Mouse (Mus musculus) hindbrain, postnatal 0 days (tissue): Measurements from ENCODE around the gene Tmc8. TPM values are rescaled to one million over a fixed set of nuclear protein-coding genes. Genes with fewer than 3 reads are reported as not detected.
"Not testable (repeated sequence)": the region's sequence is repeated elsewhere in the genome, so short reads cannot be mapped to it uniquely, and the experiment has no call there.

Experiments
- ATAC-seq: fragments of 200-750 bp; cut with Nextera tagmentation; 2 replicates; pipeline ENCODE4 v1.8.0; 2017; ENCODE audit warnings: mild to moderate bottlenecking, moderate TSS enrichment, moderate library complexity
- DNase-seq: peaks from one replicate; pipeline ENCODE4 v3.0.0-alpha.2; 2015; ENCODE audit warnings: low spot score
- H3K27ac ChIP-seq: fragments of 300-500 bp; sonication (generic); 2 replicates; pipeline ENCODE4 v1.5.1; 2014; ENCODE audit warnings: mild to moderate bottlenecking
- H3K27me3 ChIP-seq: fragments of 300-500 bp; sonication (generic); 2 replicates; pipeline ENCODE4 v1.6.1; 2014; ENCODE audit warnings: low read length, mixed read lengths; ENCODE audit not compliant: insufficient read depth
- H3K36me3 ChIP-seq: fragments of 300-500 bp; sonication (generic); 2 replicates; pipeline ENCODE4 v1.6.1; 2014; ENCODE audit warnings: low read length, mixed read lengths; ENCODE audit not compliant: insufficient read depth
- H3K4me1 ChIP-seq: fragments of 300-500 bp; sonication (generic); 2 replicates; pipeline ENCODE4 v1.6.1; 2014; ENCODE audit warnings: antibody characterized with exemption, low read length, mixed read lengths; ENCODE audit not compliant: insufficient read depth
- H3K4me2 ChIP-seq: fragments of 300-500 bp; sonication (generic); 2 replicates; pipeline ENCODE4 v1.6.1; 2014; ENCODE audit warnings: low read depth, mild to moderate bottlenecking, low read length, moderate library complexity, mixed read lengths
- H3K4me3 ChIP-seq: fragments of 300-500 bp; sonication (generic); 2 replicates; pipeline ENCODE4 v1.5.1; 2014; ENCODE audit warnings: low read length
- H3K9ac ChIP-seq: fragments of 300-500 bp; sonication (generic); replicated peaks from 2 replicates; pipeline ENCODE4 v1.6.1; 2014; ENCODE audit warnings: mild to moderate bottlenecking, low read length, moderate library complexity, mixed read lengths
- H3K9me3 ChIP-seq: fragments of 300-500 bp; sonication (generic); 2 replicates; pipeline ENCODE4 v1.6.1; 2016; ENCODE audit warnings: low read length, mixed read lengths
- CTCF ChIP-seq: IDR thresholded peaks from 2 replicates; pipeline ENCODE4 v1.5.1; 2016; ENCODE audit warnings: antibody characterized with exemption, control low read depth, low read depth
- WGBS: fragments of 180-500 bp; shearing (Covaris S2); extraction: QIAGEN DNeasy Blood & Tissue Kit; methylation state at CpG from one replicate; pipeline ENCODE4 v1.1.7; 2014; 5-methylcytosine and 5-hydroxymethylcytosine counted together
- polyA plus RNA-seq: library from polyadenylated mRNA; unstranded; fragments of >200 nt; fragmentation: Nextera tagmentation; extraction: Ambion mirVana; gene quantifications from 2 replicates; pipeline ENCODE4 v1.2.1, GENCODE M21; 2015
- total RNA-seq: library from RNA; depleted of rRNA; stranded (reverse); fragments of >200 nt; gene quantifications from 2 replicates; pipeline ENCODE4 v1.2.3, GENCODE M21; 2014

Tmc8 gene
- total and polyA plus RNA-seq, 2 experiments from 2014 or later = 0.44 to 0.73 TPM

DNA sequence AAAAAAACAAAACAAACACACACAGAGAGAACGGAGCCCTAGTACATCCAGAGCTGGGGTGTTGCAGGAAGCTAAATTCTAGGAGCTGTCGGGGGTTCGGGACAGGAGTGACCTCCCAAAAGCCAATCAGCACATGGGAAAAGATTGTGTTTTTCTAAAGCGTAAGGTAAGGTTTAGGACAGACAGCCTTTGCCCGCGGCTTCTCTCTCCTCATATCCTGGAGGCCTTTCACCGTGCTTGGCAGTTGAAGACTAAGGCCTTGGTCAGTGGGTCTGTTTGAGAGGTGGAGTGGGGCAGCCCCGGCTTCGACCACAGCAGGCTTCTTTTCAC, 794 bp downstream of the Tmc8 start:
- no peak for ATAC-seq
- H3K4me1 ChIP-seq = peaks cover 18% of the 10 kb centered on the region
- peak overlapping the region; percentile 53 for H3K4me2 ChIP-seq
- H3K27me3 ChIP-seq = peaks cover 4% of the 10 kb centered on the region; the same call in 1 of the 2 replicates
- no peak overlapping the region; the same call in 1 of the 2 replicates for H3K27ac ChIP-seq
- peak overlapping the region; percentile 28; the same call in 1 of the 2 replicates for H3K9ac ChIP-seq
- TF ChIP-seq CTCF = no peak
- peak overlapping the region; percentile 19 for H3K4me3 ChIP-seq
- no peak for DNase-seq
- H3K36me3 ChIP-seq = no peaks in the 10 kb centered on the region
- no peaks in the 10 kb centered on the region for H3K9me3 ChIP-seq
- WGBS = 57% methylated on average over 9 of the region's 9 CpGs

DNA sequence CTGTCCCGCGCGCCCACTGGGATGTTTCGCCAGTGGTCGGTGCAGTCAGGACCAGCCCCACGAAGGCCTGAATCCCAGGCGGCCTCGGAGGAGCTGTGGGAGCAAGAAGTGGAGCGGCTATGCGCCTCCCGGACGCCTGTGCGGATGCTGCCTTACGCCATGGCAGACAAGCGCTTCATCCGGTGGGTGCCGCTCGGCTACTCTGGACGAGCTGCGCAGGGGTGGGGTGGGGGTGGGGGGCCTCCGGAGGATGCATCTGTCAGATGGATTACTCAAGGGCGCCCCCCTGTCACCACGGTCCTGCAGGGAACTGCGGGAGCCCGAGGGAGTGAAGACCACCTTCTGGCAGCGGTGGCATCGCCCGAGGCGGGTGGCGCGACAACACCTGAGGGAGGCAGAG, 1.2 kb downstream of the Tmc8 start:
- Histone ChIP-seq H3K4me2 (peak overlapping the region; percentile 53), H3K36me3 (no peaks in the 10 kb centered on the region), H3K4me1 (peaks cover 18% of the 10 kb centered on the region), H3K9ac (peak overlapping the region; percentile 28; the same call in 1 of the 2 replicates), H3K27me3 (peaks cover 4% of the 10 kb centered on the region; the same call in 1 of the 2 replicates), H3K4me3 (peak overlapping the region; percentile 19), H3K9me3 (no peaks in the 10 kb centered on the region), H3K27ac (no peak overlapping the region; the same call in 1 of the 2 replicates)
- peak; percentile 64 for TF ChIP-seq CTCF
- DNase-seq (peak; percentile 74), ATAC-seq (peak; percentile 28; the same call in 1 of the 2 replicates)
- WGBS = 8% methylated on average over 31 of the region's 31 CpGs

GRCm38 (mm10) chr11:117783683-117784309, 1.9 kb downstream of the Tmc8 start:
- H3K4me1 ChIP-seq = peaks cover 17% of the 10 kb centered on the region
- H3K9ac ChIP-seq = peak overlapping the region; percentile 28; the same call in 1 of the 2 replicates
- no peaks in the 10 kb centered on the region for H3K9me3 ChIP-seq
- H3K27ac ChIP-seq = no peak overlapping the region
- ATAC-seq (no peak), DNase-seq (no peak)
- peaks cover 4% of the 10 kb centered on the region; the same call in 1 of the 2 replicates for H3K27me3 ChIP-seq
- peak overlapping the region; percentile 19; the same call in 1 of the 2 replicates for H3K4me3 ChIP-seq
- H3K36me3 ChIP-seq = no peaks in the 10 kb centered on the region
- H3K4me2 ChIP-seq = peak overlapping the region; percentile 53
- 41% methylated on average over 10 of the region's 10 CpGs for WGBS
- TF ChIP-seq CTCF = no peak

GRCm38 (mm10) chr11:117786294-117786693, 4.4 kb downstream of the Tmc8 start:
- peaks cover 4% of the 10 kb centered on the region; the same call in 1 of the 2 replicates for H3K4me1 ChIP-seq
- DNase-seq = peak; percentile 67
- no peak overlapping the region for H3K27ac ChIP-seq

GRCm38 (mm10) chr11:117788481-117788880, 6.6 kb downstream of the Tmc8 start:
- not testable (repeated sequence) for H3K36me3 ChIP-seq, H3K4me1 ChIP-seq, H3K9me3 ChIP-seq, DNase-seq, ATAC-seq, H3K4me2 ChIP-seq, H3K27ac ChIP-seq, H3K27me3 ChIP-seq, H3K9ac ChIP-seq, H3K4me3 ChIP-seq
- 85% methylated on average over 7 of the region's 7 CpGs for WGBS

More at GRCm38 (mm10) chr11:117786294-117786693, 4.4 kb downstream of the Tmc8 start:
- TF ChIP-seq CTCF = peak; percentile 75
- H3K36me3 ChIP-seq = no peaks in the 10 kb centered on the region
- H3K9me3 ChIP-seq = no peaks in the 10 kb centered on the region
- WGBS = 10% methylated on average over 10 of the region's 10 CpGs
- H3K27me3 ChIP-seq = peaks cover 4% of the 10 kb centered on the region; the same call in 1 of the 2 replicates
- ATAC-seq = no peak
- H3K4me2 ChIP-seq = no peak overlapping the region
- H3K9ac ChIP-seq = no peak overlapping the region
- H3K4me3 ChIP-seq = no peak overlapping the region

GRCm38 (mm10) chr11:117790286-117790685, 8.4 kb downstream of the Tmc8 start:
- H3K27me3 ChIP-seq = no peaks in the 10 kb centered on the region; the same call in 1 of the 2 replicates
- 3% methylated on average over 14 of the region's 14 CpGs for WGBS
- H3K4me2 ChIP-seq = 0 out of 2 replicates have a peak overlapping the region, but pooled peaks have one; percentile 21
- ATAC-seq (peak; percentile 48; the same call in 1 of the 2 replicates), DNase-seq (peak; percentile 73)
- H3K4me3 ChIP-seq = no peak overlapping the region
- no peak overlapping the region for H3K9ac ChIP-seq
- no peaks in the 10 kb centered on the region for H3K36me3 ChIP-seq
- H3K27ac ChIP-seq = no peak overlapping the region
- H3K4me1 ChIP-seq = no peaks in the 10 kb centered on the region
- H3K9me3 ChIP-seq = no peaks in the 10 kb centered on the region
- peak; percentile 80 for TF ChIP-seq CTCF
